Mouse (Mus musculus) thymus, postnatal 14 days (tissue): ENCODE results near the gene Mettl26.
A peak's percentile ranks its signal among the peaks of the same experiment; 100 is the strongest.

Source experiments
- DNase-seq: peaks from one replicate; pipeline ENCODE4 v3.0.0; 2021

The Mettl26 gene

DNA sequence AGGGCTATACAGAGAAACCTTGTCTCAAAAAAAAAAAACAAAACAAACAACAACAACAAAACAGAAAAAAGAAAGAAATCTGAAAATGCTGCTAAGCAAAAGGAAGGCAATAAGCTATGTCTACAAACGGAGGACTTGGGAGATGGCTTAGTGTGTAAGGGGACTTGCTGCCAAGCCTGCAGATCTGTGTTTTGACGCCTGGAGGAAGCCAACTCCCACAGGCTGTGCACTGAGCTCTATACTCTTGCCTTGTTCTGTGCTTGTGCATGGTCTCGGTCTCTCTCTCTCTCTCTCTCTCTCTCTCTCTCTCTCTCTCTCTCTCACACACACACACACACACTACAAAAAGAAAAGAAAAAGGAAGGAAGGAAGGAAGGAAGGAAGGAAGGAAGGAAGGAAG lies 14.0 kb downstream of the Mettl26 start:
- DNase-seq: no peak

DNA sequence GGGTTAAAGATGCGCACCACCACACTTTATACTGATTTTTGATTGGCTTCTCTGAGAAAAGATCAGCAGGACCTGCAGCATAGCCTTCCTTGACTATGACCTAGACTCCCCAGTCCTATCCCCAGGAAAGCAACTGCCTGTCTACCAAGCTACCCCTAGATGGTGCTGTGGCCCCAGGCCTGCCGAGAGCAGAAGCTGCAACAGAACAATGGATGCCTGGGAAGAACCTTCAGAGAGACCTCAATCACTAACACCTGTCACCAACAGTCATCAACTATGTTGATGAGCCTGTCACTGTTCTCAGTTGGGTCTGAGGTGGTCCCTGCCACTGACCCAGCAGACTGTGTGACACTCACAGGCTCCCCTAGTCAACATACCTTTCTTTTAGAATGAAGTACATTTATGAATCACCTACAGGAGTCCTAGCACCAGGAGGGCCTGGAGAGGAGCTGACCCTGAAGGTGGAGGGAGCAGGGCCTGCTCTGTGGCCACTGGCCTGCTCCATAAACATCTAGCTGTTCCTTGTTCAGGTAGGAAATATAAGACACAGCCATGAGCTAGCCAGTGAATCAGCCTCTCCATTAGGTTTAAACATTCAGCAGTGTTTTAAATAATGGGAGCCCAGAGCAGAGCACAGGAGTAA lies 19.2 kb downstream of the Mettl26 start:
- peak; percentile 79 for DNase-seq

DNA sequence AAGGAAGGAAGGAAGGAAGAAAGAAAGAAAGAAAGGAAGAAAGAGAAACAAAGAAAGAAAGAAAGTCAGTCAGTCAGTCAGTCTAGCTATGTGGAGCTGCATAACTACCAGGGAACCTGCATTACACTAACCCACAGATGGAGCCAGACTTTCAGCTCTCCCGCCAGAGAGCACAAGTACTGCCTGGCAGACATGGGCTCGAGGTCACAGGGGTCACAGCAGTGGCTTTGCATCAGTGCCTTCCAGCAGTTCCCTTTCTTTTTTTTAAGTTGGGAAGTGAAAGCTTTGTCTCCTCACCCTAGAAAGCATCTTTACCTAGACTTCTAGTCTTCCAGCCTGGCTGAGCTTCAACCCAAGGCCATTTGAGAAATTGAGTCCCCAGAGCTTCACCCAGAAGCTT lies 20.5 kb downstream of the Mettl26 start:
- DNase-seq: no peak

DNA sequence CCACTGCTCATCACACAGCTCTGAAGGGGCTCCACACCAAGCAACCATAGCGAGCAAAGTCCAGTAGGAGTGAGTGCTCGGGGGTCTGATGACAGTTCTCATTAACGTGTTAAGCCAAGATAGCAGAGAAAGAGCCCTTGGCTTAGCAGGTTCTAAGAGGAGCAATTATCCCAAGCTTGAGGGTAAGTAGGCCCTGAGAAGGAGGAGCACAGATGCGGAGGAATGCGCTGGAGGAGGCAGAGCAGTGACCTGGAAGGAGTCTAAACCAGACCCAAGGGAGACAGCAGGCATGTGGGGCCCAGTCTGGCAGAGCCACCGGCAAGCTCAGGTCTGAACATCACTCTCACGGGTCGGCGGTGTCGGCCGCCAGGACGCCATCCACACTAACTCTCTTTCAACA lies 21.0 kb downstream of the Mettl26 start:
- DNase-seq: no peak

DNA sequence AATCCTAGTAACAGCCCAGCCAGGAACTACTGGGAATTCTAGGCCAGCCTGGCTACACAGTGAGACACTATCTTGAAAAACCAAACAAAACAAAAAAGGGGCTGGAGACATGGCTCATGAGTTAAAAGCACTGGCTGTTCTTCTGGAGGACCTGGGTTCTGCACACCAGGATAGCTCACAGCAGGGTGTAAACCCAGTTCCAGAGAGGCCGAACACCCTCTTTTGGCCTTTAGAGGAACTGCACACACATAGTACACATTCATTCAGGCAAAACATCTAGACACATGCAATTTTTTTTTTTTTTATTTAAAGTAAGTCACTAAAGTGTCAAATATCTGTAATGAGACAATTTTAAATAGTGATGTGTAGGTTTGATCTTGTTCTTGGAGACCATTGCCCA lies 25.3 kb downstream of the Mettl26 start:
- DNase-seq: no peak

DNA sequence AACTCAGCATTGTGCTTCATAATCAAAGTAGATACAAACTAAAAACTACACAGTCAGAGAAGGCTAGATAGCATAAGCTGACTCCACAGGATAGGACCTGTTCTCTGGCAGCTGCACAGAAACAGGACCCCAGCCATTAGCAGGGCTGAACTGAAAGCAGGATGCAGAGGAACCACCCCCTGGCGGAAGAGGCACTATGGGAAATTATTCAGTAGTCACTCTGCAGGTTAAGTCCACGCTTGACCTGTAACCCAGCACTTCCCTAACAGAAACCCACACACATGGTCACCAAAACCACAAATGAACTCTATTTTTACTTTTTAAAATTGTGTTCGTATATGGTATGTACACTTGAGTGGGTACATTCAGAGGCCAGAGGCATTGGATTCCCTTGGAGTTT lies 28.2 kb downstream of the Mettl26 start:
- DNase-seq: no peak

DNA sequence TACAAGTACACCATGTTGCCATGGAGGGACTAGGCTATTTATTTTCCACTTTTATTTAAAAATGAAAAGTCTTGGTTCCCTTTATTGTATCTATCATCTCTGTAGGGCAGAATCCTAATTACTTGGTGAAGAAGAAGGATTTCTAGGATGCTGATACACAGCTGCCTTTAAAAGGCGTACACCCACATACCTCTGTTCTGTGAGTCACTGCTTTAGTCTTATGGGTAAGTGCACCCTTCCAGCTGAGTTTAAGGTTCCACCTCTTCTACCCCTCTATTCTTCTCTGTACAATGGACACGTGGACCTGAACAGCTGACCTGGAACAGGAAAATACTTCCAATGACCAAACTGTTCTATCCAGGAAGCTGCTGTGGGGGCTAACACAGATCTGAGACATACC lies 32.8 kb downstream of the Mettl26 start:
- DNase-seq: no peak

DNA sequence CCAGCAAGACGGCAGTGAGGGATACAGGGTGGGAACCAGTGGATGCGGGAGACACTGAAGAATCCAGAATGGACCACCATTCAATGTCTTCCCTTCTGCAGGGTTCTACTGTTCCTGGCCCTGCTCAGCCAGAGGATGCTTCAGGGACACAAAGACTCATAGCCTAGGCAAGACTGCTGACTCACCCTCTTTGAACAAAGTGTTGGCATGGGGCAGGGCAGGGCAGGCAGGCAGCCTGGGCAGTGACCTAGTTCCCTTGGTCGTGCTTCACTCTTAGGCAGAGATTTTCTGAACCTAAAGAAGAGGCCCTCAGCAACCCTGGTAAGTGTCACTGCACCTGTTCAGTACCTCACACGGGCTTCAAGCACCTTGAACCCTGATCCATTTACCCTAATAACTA lies 36.9 kb downstream of the Mettl26 start:
- DNase-seq: no peak

DNA sequence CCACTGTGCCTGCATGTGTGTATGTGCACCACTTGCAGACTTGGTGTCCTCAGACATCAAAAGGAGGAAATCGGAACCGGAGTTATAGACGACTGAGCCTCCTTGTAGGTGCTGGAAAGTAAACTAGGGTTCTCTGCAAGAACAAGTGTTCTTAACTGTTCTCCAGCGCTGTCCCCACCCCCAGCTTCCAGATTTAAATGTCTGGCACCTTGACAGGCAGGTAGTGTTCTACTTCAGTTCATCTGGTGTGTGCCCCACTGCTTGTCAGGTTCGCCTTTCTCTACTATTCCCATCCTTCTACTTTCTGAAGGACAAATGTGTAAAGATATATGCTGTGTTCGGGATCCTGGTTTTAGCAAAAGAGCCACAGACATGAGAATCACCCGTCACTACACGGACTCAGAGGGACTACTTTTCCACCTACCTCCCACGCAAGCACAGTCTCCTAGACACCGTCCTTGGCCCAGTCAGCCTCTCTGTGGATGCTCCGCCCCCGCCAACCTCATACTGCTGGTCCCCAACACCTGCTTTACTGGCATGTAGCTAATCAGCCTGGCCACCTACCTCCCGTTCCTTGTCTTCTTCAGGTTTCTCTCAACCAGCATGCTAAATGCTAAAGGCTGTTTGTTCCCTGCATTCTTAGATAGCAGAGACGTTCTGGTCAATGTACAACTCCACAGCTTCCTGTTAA lies 38.5 kb downstream of the Mettl26 start:
- DNase-seq: no peak

DNA sequence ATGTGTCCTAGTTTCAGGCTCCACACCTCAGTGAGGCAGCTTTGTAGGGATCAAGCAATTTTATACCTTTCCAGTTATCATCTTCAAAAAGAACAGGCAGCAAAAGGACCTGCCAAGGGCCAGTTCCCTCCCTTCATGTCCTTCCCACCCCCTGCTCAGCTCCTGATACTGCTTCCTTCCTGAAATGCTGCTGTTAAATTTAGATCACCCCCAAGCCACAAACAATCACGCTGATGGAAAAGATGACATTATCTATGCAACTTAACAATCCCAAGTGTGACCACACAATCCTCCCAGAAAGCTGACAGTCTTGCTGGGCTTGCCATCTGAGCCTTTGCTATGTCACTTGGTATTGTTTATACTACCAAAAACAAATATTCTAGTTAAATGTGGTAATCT lies 39.0 kb downstream of the Mettl26 start:
- DNase-seq: no peak

DNA sequence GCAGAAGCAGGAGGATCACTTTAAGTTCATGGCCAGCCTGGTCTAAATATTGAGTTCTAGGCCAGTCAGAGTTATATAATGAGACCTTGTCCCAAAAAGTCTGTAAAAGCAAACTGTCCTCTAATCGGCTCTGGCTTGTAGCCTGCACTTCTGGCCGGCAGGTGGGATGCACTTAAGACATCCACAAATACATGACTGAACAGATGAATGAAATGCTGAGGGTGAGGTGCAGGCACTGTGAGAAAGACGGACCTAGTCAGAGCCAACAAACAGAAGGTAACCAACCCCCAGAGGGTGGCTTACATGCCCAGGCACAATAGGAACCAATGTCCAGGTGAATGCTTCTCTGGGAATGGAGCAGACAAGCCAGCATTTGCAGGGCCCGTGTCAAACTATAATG lies 39.4 kb downstream of the Mettl26 start:
- DNase-seq: no peak

DNA sequence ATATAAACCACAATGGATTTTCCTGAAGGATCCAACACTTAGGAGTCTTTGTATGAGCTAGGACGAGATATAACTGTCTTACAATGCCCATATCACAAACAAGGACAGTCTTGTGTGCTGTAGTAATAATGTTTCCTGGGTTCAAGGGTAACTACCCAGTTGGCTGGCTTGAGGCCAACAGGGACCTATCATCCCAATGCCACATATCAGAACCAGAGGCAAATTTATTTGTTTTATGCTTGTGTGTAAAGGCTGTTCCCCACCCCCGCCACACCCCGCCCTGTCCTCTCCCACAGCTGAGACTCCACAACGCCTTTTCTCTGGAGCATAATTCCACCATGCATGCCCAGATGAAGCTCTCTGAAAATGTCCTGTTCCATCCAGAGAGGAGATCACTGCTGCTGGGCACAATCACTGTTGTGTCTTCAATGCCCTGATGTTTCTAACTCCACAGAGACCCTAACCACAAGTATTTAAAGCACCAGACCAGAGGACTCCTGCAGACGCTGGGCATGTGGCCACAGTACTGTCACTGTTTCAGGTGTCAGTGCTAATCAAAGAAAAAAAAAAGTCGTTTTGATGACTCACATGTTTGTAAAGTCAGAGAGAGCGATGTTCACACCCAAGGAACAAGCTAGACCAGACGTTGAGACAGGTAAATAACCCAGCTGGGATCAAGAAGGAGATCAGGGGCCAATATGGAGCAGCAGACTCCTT lies 42.2 kb downstream of the Mettl26 start:
- no peak for DNase-seq

DNA sequence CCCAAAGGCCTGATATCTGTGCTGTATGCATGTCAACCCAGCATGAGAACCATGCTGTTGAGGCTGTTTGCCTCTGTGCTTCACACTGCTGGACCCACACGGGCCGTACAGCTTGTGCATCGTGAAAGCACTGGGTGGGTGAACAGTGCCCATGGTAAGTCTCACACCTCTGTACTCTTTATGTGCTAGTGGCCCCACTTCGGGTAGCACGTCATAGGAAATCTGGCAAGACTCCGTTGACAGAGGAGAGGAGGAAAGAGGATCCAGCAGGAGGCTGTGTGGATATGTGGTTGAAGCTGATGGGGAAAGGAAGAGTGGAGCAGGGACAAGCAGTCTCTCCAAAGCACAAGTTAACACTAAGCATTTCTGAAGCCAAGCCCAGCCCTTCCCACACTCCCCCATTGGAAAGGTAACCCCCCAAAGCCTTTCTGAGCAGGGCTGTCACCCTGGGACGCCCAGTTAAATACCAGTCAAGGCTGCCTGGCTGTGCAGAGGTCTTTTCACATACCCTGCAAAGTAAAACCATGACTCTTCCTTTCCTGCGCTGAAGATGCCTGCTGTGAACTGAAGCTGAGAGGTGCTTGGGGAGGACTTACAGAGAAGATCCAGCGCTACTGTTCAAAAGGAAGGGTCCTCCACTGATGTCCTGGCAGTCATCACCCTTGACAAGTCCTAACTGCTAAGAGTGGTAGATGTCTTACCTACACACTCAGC lies 43.3 kb downstream of the Mettl26 start:
- no peak for DNase-seq

DNA sequence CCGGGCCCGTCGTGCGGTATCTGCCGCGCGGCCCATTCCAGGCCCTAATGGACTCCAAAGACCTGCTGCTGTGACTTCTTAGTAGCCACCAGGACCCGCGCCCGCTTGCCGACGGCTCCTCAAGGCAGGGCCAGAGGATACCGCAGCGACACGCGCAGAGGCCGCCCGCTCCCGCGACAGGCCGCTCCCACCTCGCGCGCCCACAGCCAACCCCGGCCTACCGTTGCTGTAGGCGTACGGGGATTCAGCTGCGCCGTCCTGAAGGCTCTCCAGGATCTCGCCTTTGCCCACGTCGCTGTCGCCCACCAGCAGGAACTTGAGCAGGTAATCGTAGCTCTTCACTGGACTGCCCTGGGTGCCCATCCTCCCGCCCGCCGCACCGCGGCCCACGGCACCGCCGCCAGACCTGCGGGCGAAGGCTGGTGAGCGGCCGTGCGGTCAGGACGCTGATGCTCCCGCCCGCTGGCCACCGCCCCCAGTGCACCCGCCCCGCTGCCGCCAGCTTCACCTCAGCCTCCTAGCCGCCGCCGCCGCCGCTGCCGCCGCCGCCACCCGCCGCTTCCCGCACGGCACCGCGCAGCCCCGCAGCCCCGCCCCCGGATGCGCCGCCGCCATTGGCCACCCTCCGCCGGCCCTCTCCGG lies 44.4 kb downstream of the Mettl26 start, which contains the start of gene Rab40c:
TSS of gene Rab40c (minus strand) at position 584 of the 642 bp plus-strand sequence.
- peak; percentile 65 for DNase-seq

DNA sequence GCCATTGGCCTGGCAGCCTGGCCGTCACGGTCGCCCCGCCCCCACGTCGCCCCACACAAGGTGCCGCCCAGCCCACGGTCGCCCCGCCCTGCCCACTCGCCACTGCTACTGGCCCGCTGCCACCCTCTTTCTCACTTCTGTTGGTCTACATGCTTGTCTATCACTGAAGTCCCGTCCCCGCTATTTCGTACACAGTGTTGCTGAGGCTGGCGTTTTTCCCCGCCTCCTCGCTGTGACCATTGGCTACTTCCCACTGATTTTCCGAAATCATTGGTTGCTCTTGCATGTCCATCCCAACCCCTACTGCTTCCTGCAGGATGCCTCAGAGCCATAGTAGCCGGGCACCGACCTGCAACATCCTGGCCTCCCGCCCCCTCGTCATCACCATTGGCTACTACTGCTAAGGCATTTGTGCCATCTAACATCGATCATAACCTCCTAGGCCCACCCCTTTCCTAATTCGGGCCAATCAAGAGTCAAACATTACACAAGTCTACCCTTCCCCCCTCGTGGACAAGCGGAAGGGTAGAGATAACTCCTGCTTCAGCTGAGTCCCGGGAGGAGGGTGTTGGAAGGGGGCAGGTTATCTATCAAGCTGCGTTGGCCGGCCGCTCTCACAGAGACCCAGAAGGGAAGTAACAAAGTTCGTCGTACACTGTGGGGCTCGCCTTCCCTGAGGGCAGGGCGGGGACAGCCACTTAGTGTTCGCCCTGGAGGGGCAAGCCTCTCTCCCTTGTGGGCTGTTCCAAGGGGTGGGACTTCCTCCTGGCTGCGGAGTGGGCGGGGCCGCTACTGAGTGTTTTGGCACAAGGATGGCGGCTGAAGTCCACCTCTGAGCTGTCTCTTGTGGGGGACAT lies 45.1 kb downstream of the Mettl26 start:
- peak; percentile 100 for DNase-seq

DNA sequence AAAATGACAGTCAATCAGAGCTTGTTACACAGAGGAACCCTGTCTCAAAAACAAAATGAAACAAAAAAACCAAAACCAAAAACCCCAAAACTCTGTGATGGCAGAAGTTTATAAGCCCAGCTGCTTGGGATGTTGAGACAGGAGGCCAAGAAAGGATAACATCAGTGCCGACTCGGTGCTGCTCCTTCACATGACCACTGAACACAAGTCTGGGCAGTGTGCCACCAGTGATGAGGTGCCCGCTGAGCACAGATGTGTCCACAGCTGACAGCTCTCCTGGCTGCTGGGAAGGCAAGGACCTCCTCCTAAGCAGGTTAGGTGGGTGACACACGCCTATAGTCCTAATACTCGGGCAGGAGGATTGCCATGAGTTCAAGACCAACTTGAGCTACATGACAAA lies 47.2 kb downstream of the Mettl26 start:
- DNase-seq: no peak

DNA sequence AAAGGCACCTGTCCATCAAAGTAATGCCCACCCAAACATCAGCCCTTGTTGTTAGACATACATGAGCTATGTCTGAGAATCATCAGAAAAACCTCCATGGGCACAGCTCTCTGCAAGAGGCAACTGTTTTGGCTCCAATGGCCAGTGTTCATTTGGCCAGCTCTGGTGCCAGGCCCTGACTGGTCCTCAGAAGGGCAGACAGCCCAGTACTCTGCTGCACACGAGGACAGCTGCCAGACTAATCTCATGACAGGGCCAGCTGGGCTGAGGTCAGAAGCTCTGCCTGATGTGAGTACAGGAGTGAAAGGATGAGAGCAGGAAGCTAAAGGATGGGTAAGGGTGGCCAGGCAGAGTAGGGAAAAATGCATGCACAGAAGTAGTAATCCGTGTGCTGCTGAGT lies 50.5 kb downstream of the Mettl26 start:
- DNase-seq: no peak
